Mouse (Mus musculus): ENCODE results near the gene Tubb3. TPM values are rescaled to one million over a fixed set of nuclear protein-coding genes. Genes with fewer than 3 reads are reported as not detected.
A peak's percentile ranks its signal among the peaks of the same experiment; 100 is the strongest.
"Not testable (repeated sequence)": the region's sequence is repeated elsewhere in the genome, so short reads cannot be mapped to it uniquely, and the experiment has no call there.

The Tubb3 gene
- polyA plus RNA-seq, 1 experiment from 2014 or later: 1,822 TPM

GRCm38 (mm10) chr8:123443576-123443921, 32.3 kb downstream of the Tubb3 start:
- no peak for ATAC-seq (replicated peaks)
- H3K27me3 ChIP-seq: no peaks in the 10 kb centered on the region

GRCm38 (mm10) chr8:123444131-123444530, 32.9 kb downstream of the Tubb3 start:
- Histone ChIP-seq H3K4me2 (replicated peaks) (peak overlapping the region; percentile 63; the same call in 1 of the 2 replicates), H3K9ac (replicated peaks) (no peak overlapping the region), H3K27ac (replicated peaks) (no peak overlapping the region), H3K36me3 (no peaks in the 10 kb centered on the region), H3K9me3 (no peaks in the 10 kb centered on the region), H3K27me3 (no peaks in the 10 kb centered on the region), H3K4me1 (peaks cover 12% of the 10 kb centered on the region), H3K4me3 (no peak overlapping the region)
- no peak for ATAC-seq (replicated peaks)
- 90% methylated on average over 6 of the region's 6 CpGs for WGBS

More at GRCm38 (mm10) chr8:123443576-123443921, 32.3 kb downstream of the Tubb3 start:
- Histone ChIP-seq H3K9me3 (no peaks in the 10 kb centered on the region), H3K4me2 (replicated peaks) (peak overlapping the region; percentile 63), H3K36me3 (no peaks in the 10 kb centered on the region), H3K27ac (replicated peaks) (peak overlapping the region; percentile 77), H3K4me1 (peaks cover 12% of the 10 kb centered on the region), H3K9ac (replicated peaks) (peak overlapping the region; percentile 85), H3K4me3 (peak overlapping the region; percentile 71)
- 23% methylated on average over 4 of the region's 4 CpGs for WGBS

- ATAC-seq (replicated peaks): no peak
- WGBS: 88% methylated on average over 10 of the region's 10 CpGs
Measured at GRCm38 (mm10) chr8:123445981-123446380, 34.8 kb downstream of the Tubb3 start.

GRCm38 (mm10) chr8:123446799-123447198, 35.6 kb downstream of the Tubb3 start:
- Histone ChIP-seq H3K9ac (replicated peaks) (no peak overlapping the region), H3K27ac (replicated peaks) (no peak overlapping the region), H3K36me3 (peaks cover 5% of the 10 kb centered on the region), H3K27me3 (no peaks in the 10 kb centered on the region), H3K4me2 (replicated peaks) (no peak overlapping the region), H3K4me3 (no peak overlapping the region), H3K9me3 (no peaks in the 10 kb centered on the region), H3K4me1 (peaks cover 12% of the 10 kb centered on the region)
- no peak for ATAC-seq (replicated peaks)
- 93% methylated on average over 6 of the region's 6 CpGs for WGBS

More at GRCm38 (mm10) chr8:123445981-123446380, 34.8 kb downstream of the Tubb3 start:
- H3K4me3 ChIP-seq: no peak overlapping the region
- no peak overlapping the region for H3K27ac ChIP-seq (replicated peaks)
- H3K27me3 ChIP-seq: no peaks in the 10 kb centered on the region
- peaks cover 12% of the 10 kb centered on the region for H3K4me1 ChIP-seq
- no peaks in the 10 kb centered on the region for H3K9me3 ChIP-seq
- no peak overlapping the region for H3K9ac ChIP-seq (replicated peaks)
- H3K4me2 ChIP-seq (replicated peaks): no peak overlapping the region
- H3K36me3 ChIP-seq: peaks cover 5% of the 10 kb centered on the region; the same call in 1 of the 2 replicates

GRCm38 (mm10) chr8:123450783-123451182, 39.6 kb downstream of the Tubb3 start:
- H3K4me2 ChIP-seq (replicated peaks): no peak overlapping the region
- no peak overlapping the region for H3K9ac ChIP-seq (replicated peaks)
- H3K27ac ChIP-seq (replicated peaks): no peak overlapping the region
- H3K4me3 ChIP-seq: no peak overlapping the region
- ATAC-seq (replicated peaks): no peak
- H3K36me3 ChIP-seq: peaks cover 41% of the 10 kb centered on the region
- 92% methylated on average over 5 of the region's 5 CpGs for WGBS
- no peaks in the 10 kb centered on the region for H3K4me1 ChIP-seq
- no peaks in the 10 kb centered on the region for H3K9me3 ChIP-seq
- no peaks in the 10 kb centered on the region for H3K27me3 ChIP-seq

GRCm38 (mm10) chr8:123451747-123452146, 40.5 kb downstream of the Tubb3 start:
- not testable (repeated sequence) for H3K9ac ChIP-seq (replicated peaks); H3K9me3 ChIP-seq; H3K27me3 ChIP-seq; H3K27ac ChIP-seq (replicated peaks); H3K4me2 ChIP-seq (replicated peaks); H3K4me1 ChIP-seq; ATAC-seq (replicated peaks); H3K4me3 ChIP-seq
- peaks cover 51% of the 10 kb centered on the region for H3K36me3 ChIP-seq
- WGBS: 92% methylated on average over 12 of the region's 12 CpGs

GRCm38 (mm10) chr8:123452149-123452548, 40.9 kb downstream of the Tubb3 start:
- H3K4me3 ChIP-seq: no peak overlapping the region
- no peaks in the 10 kb centered on the region for H3K27me3 ChIP-seq
- H3K4me2 ChIP-seq (replicated peaks): no peak overlapping the region
- H3K9ac ChIP-seq (replicated peaks): no peak overlapping the region
- 85% methylated on average over 4 of the region's 4 CpGs for WGBS
- H3K36me3 ChIP-seq: peaks cover 55% of the 10 kb centered on the region
- ATAC-seq (replicated peaks): no peak
- H3K9me3 ChIP-seq: no peaks in the 10 kb centered on the region
- no peaks in the 10 kb centered on the region for H3K4me1 ChIP-seq
- no peak overlapping the region for H3K27ac ChIP-seq (replicated peaks)

- Histone ChIP-seq H3K9ac (replicated peaks) (no peak overlapping the region), H3K4me2 (replicated peaks) (no peak overlapping the region), H3K9me3 (no peaks in the 10 kb centered on the region), H3K36me3 (peaks cover 64% of the 10 kb centered on the region), H3K4me3 (no peak overlapping the region), H3K27ac (replicated peaks) (no peak overlapping the region), H3K27me3 (no peaks in the 10 kb centered on the region), H3K4me1 (no peaks in the 10 kb centered on the region)
- ATAC-seq (replicated peaks): no peak
- WGBS: 89% methylated on average over 7 of the region's 7 CpGs
Measured at GRCm38 (mm10) chr8:123453291-123453690, 42.1 kb downstream of the Tubb3 start.

- Histone ChIP-seq H3K9me3 (no peaks in the 10 kb centered on the region), H3K27ac (replicated peaks) (no peak overlapping the region), H3K4me3 (no peak overlapping the region), H3K4me1 (no peaks in the 10 kb centered on the region), H3K27me3 (no peaks in the 10 kb centered on the region), H3K4me2 (replicated peaks) (no peak overlapping the region), H3K9ac (replicated peaks) (no peak overlapping the region), H3K36me3 (peaks cover 68% of the 10 kb centered on the region)
- ATAC-seq (replicated peaks): no peak
- WGBS: 86% methylated on average over 5 of the region's 5 CpGs
Measured at GRCm38 (mm10) chr8:123453951-123454350, 42.7 kb downstream of the Tubb3 start.

GRCm38 (mm10) chr8:123454559-123454958, 43.3 kb downstream of the Tubb3 start:
- H3K9me3 ChIP-seq: no peaks in the 10 kb centered on the region
- WGBS: 92% methylated on average over 6 of the region's 6 CpGs
- no peak overlapping the region for H3K4me3 ChIP-seq
- no peak overlapping the region for H3K9ac ChIP-seq (replicated peaks)
- H3K27ac ChIP-seq (replicated peaks): no peak overlapping the region
- ATAC-seq (replicated peaks): no peak
- no peaks in the 10 kb centered on the region for H3K4me1 ChIP-seq
- H3K36me3 ChIP-seq: peaks cover 74% of the 10 kb centered on the region
- H3K27me3 ChIP-seq: no peaks in the 10 kb centered on the region
- H3K4me2 ChIP-seq (replicated peaks): no peak overlapping the region

GRCm38 (mm10) chr8:123463651-123464050, 52.4 kb downstream of the Tubb3 start:
- WGBS: 95% methylated on average over 4 of the region's 4 CpGs
- H3K36me3 ChIP-seq: peaks cover 40% of the 10 kb centered on the region
- H3K9me3 ChIP-seq: no peaks in the 10 kb centered on the region
- H3K27me3 ChIP-seq: no peaks in the 10 kb centered on the region
- no peaks in the 10 kb centered on the region for H3K4me1 ChIP-seq
- no peak for ATAC-seq (replicated peaks)
- H3K27ac ChIP-seq (replicated peaks): no peak overlapping the region
- H3K9ac ChIP-seq (replicated peaks): no peak overlapping the region
- H3K4me3 ChIP-seq: no peak overlapping the region
- no peak overlapping the region for H3K4me2 ChIP-seq (replicated peaks)

- Histone ChIP-seq H3K27ac (replicated peaks) (no peak overlapping the region), H3K27me3 (no peaks in the 10 kb centered on the region), H3K9ac (replicated peaks) (no peak overlapping the region), H3K9me3 (no peaks in the 10 kb centered on the region), H3K4me1 (no peaks in the 10 kb centered on the region), H3K4me2 (replicated peaks) (no peak overlapping the region), H3K4me3 (no peak overlapping the region), H3K36me3 (peaks cover 10% of the 10 kb centered on the region; the same call in 1 of the 2 replicates)
- 77% methylated on average over 3 of the region's 3 CpGs for WGBS
- ATAC-seq (replicated peaks): no peak
Measured at GRCm38 (mm10) chr8:123467476-123467875, 56.3 kb downstream of the Tubb3 start.

All from forebrain, embryonic 15.5 days (tissue).